Mouse (Mus musculus) MEL (cell line): Measurements from ENCODE around the gene Fam49a. TPM values are rescaled to one million over a fixed set of nuclear protein-coding genes. Genes with fewer than 3 reads are reported as not detected.

Source experiments
- DNase-seq: peaks from one replicate; pipeline ENCODE4 v3.0.0; 2011; ENCODE audit warnings: low read depth, low spot score
- H3K27ac ChIP-seq: 2 replicates; pipeline ENCODE4 v1.5.1; 2012; ENCODE audit warnings: low read depth, mild to moderate bottlenecking, control low read depth, low read length, moderate library complexity; ENCODE audit not compliant: control insufficient read depth
- H3K27me3 ChIP-seq, 2 experiments: fragments of 150-350 bp in 1 of 2; sonication (generic) in 1 of 2; 2 replicates each; pipeline ENCODE4 v1.6.1; 2012; ENCODE audit warnings: low read length in 2 of 2, mild to moderate bottlenecking in 2 of 2, improper control_type of control experiment in 1 of 2, moderate library complexity in 1 of 2; ENCODE audit not compliant: insufficient read depth in 2 of 2, control insufficient read depth in 1 of 2
- H3K36me3 ChIP-seq, 2 experiments: 2 replicates each; pipeline ENCODE4 v1.6.1; 2012 to 2014; ENCODE audit warnings: low read length in 2 of 2, improper control_type of control experiment in 1 of 2, inconsistent platforms in 1 of 2, mild to moderate bottlenecking in 1 of 2; ENCODE audit not compliant: insufficient read depth in 2 of 2, control insufficient read depth in 1 of 2
- H3K4me1 ChIP-seq, 2 experiments: fragments of 150-350 bp in 1 of 2; sonication (generic) in 1 of 2; 2 replicates each; pipeline ENCODE4 v1.6.1; 2012; ENCODE audit warnings: low read length in 2 of 2, improper control_type of control experiment in 1 of 2, mild to moderate bottlenecking in 1 of 2; ENCODE audit not compliant: insufficient read depth in 2 of 2, control insufficient read depth in 1 of 2
- H3K4me3 ChIP-seq, 2 experiments: fragments of 150-350 bp in 1 of 2; sonication (generic) in 1 of 2; 2 replicates each; pipeline ENCODE4 v1.5.1; 2012; ENCODE audit warnings: low read depth in 2 of 2, low read length in 2 of 2, mild to moderate bottlenecking in 2 of 2, moderate library complexity in 2 of 2, control low read depth in 1 of 2, improper control_type of control experiment in 1 of 2; ENCODE audit not compliant: control insufficient read depth in 1 of 2, insufficient read depth in 1 of 2
- H3K79me2 ChIP-seq: 2 replicates; pipeline ENCODE4 v1.6.1; 2012; ENCODE audit warnings: mild to moderate bottlenecking, low read length, moderate library complexity; ENCODE audit not compliant: control insufficient read depth, poor library complexity, insufficient read depth
- H3K9ac ChIP-seq: 2 replicates; pipeline ENCODE4 v1.6.1; 2012; ENCODE audit warnings: low read depth, mild to moderate bottlenecking, control low read depth, low read length, moderate library complexity; ENCODE audit not compliant: control insufficient read depth, poor library complexity, severe bottlenecking
- H3K9me3 ChIP-seq: fragments of 150-350 bp; sonication (generic); replicated peaks from 2 replicates; pipeline ENCODE4 v1.6.1; 2012; ENCODE audit warnings: mild to moderate bottlenecking, low read length, improper control_type of control experiment, moderate library complexity; ENCODE audit not compliant: insufficient read depth
- BHLHE40 ChIP-seq: IDR thresholded peaks from 2 replicates; pipeline ENCODE4 v1.6.1; 2012; ENCODE audit warnings: low read depth, mild to moderate bottlenecking, inconsistent platforms, low read length, improper control_type of control experiment, borderline replicate concordance
- CHD1 ChIP-seq: IDR thresholded peaks from 2 replicates; pipeline ENCODE4 v1.6.1; 2012; ENCODE audit warnings: low read depth, mild to moderate bottlenecking, inconsistent platforms, low read length, improper control_type of control experiment
- E2F4 ChIP-seq: IDR thresholded peaks from 2 replicates; pipeline ENCODE4 v1.6.1; 2011; ENCODE audit warnings: low read depth, low read length, improper control_type of control experiment, borderline replicate concordance
- ELF1 ChIP-seq: IDR thresholded peaks from 2 replicates; pipeline ENCODE4 v1.6.1; 2014; ENCODE audit warnings: low read depth, mild to moderate bottlenecking, inconsistent platforms, low read length, improper control_type of control experiment, moderate library complexity
- GABPA ChIP-seq: IDR thresholded peaks from 2 replicates; pipeline ENCODE4 v1.6.1; 2012; ENCODE audit warnings: low read depth, mild to moderate bottlenecking, inconsistent platforms, low read length, improper control_type of control experiment, moderate library complexity
- MAFK ChIP-seq: IDR thresholded peaks from 2 replicates; pipeline ENCODE4 v1.6.1; 2011; ENCODE audit warnings: low read depth, mild to moderate bottlenecking, low read length, improper control_type of control experiment, borderline replicate concordance
- MAX ChIP-seq: IDR thresholded peaks from 2 replicates; pipeline ENCODE4 v1.6.1; 2011; ENCODE audit warnings: low read length, improper control_type of control experiment
- MAZ ChIP-seq: IDR thresholded peaks from 2 replicates; pipeline ENCODE4 v1.6.1; 2012; ENCODE audit warnings: low read depth, mild to moderate bottlenecking, inconsistent platforms, low read length, improper control_type of control experiment
- MXI1 ChIP-seq: IDR thresholded peaks from 2 replicates; pipeline ENCODE4 v1.6.1; 2011; ENCODE audit warnings: mild to moderate bottlenecking, low read depth, low read length, improper control_type of control experiment
- MYB ChIP-seq: IDR thresholded peaks from 2 replicates; pipeline ENCODE4 v1.6.1; 2011; ENCODE audit warnings: mild to moderate bottlenecking, low read depth, low read length, improper control_type of control experiment
- POLR2A ChIP-seq, 2 experiments: IDR thresholded peaks; 2 replicates each; pipeline ENCODE4 v1.6.1; 2011 to 2012; ENCODE audit warnings: low read length in 2 of 2, mild to moderate bottlenecking in 2 of 2, control low read depth in 1 of 2, improper control_type of control experiment in 1 of 2, low read depth in 1 of 2, moderate library complexity in 1 of 2; ENCODE audit not compliant: control insufficient read depth in 1 of 2, insufficient read depth in 1 of 2, poor library complexity in 1 of 2
- RAD21 ChIP-seq: IDR thresholded peaks from 2 replicates; pipeline ENCODE4 v1.6.1; 2011; ENCODE audit warnings: mild to moderate bottlenecking, low read depth, low read length, improper control_type of control experiment
- RCOR1 ChIP-seq: IDR thresholded peaks from 2 replicates; pipeline ENCODE4 v1.6.1; 2012; ENCODE audit warnings: low read depth, mild to moderate bottlenecking, inconsistent platforms, low read length, improper control_type of control experiment
- SIN3A ChIP-seq: IDR thresholded peaks from 2 replicates; pipeline ENCODE4 v1.6.1; 2012; ENCODE audit warnings: low read length, improper control_type of control experiment, inconsistent platforms
- UBTF ChIP-seq: IDR thresholded peaks from 2 replicates; pipeline ENCODE4 v1.6.1; 2012; ENCODE audit warnings: low read depth, mild to moderate bottlenecking, inconsistent platforms, low read length, improper control_type of control experiment, moderate library complexity, borderline replicate concordance; ENCODE audit not compliant: insufficient read depth
- USF2 ChIP-seq, 2 experiments: IDR thresholded peaks; 2 replicates each; pipeline ENCODE4 v1.6.1; 2011 to 2012; ENCODE audit warnings: improper control_type of control experiment in 2 of 2, low read length in 2 of 2, borderline replicate concordance in 1 of 2, inconsistent platforms in 1 of 2, low read depth in 1 of 2, mild to moderate bottlenecking in 1 of 2; ENCODE audit not compliant: insufficient read depth in 1 of 2
- ZC3H11A ChIP-seq: IDR thresholded peaks from 2 replicates; pipeline ENCODE4 v1.6.1; 2012; ENCODE audit warnings: low read depth, mild to moderate bottlenecking, inconsistent platforms, low read length, improper control_type of control experiment
- ZMIZ1 ChIP-seq: IDR thresholded peaks from 2 replicates; pipeline ENCODE4 v1.6.1; 2012; ENCODE audit warnings: low read depth, mild to moderate bottlenecking, inconsistent platforms, low read length, improper control_type of control experiment, moderate library complexity
- ZNF384 ChIP-seq: IDR thresholded peaks from 2 replicates; pipeline ENCODE4 v1.6.1; 2012; ENCODE audit warnings: low read depth, mild to moderate bottlenecking, inconsistent platforms, low read length, improper control_type of control experiment
- polyA plus RNA-seq, 2 experiments: library from polyadenylated mRNA; stranded (reverse) in 1 of 2; unstranded in 1 of 2; fragments of >175 nt in 1 of 2; fragments of >200 nt in 1 of 2; gene quantifications; 2 replicates each; pipeline versions ENCODE4 v1.2.1 to v1.2.4; 2012; ENCODE audit warnings: low replicate concordance in 2 of 2, low read depth in 1 of 2; ENCODE audit not compliant: insufficient read length in 2 of 2, insufficient read depth in 1 of 2, missing spikeins in 1 of 2
- total RNA-seq: library from RNA; depleted of rRNA; stranded (reverse); fragments of 300-350 nt; gene quantifications from 2 replicates; pipeline ENCODE4 v1.2.3, GENCODE M21; 2012

The Fam49a gene
- total and polyA plus RNA-seq, 3 experiments, result 0.42 to 1.3 TPM; not detected in 1

GRCm38 (mm10) chr12:12356946-12357345 lies 95.0 kb downstream of the Fam49a start:
- H3K9ac ChIP-seq, result no peak overlapping the region
- H3K79me2 ChIP-seq, result no peaks in the 10 kb centered on the region
- DNase-seq, result no peak
- H3K36me3 ChIP-seq, result no peaks in the 10 kb centered on the region
- H3K4me1 ChIP-seq, result no peaks in the 10 kb centered on the region
- no peaks in the 10 kb centered on the region for H3K9me3 ChIP-seq
- no peak overlapping the region for H3K27ac ChIP-seq
- H3K4me3 ChIP-seq, result no peak overlapping the region
- no peaks in the 10 kb centered on the region for H3K27me3 ChIP-seq
- TF ChIP-seq MAZ, result no peak
- no peak for TF ChIP-seq RAD21
- TF ChIP-seq USF2 (IDR thresholded peaks at IDR 0.05; ENCODE audit: borderline replicate concordance in 1 of 2, insufficient read depth in 1 of 2, low read depth in 1 of 2, low read length in 2 of 2), result no peak
- no peak for TF ChIP-seq MYB
- no peak for TF ChIP-seq SIN3A
- no peak for TF ChIP-seq E2F4
- no peak for TF ChIP-seq ZMIZ1
- TF ChIP-seq GABPA, result no peak
- TF ChIP-seq ZNF384, result no peak

DNA sequence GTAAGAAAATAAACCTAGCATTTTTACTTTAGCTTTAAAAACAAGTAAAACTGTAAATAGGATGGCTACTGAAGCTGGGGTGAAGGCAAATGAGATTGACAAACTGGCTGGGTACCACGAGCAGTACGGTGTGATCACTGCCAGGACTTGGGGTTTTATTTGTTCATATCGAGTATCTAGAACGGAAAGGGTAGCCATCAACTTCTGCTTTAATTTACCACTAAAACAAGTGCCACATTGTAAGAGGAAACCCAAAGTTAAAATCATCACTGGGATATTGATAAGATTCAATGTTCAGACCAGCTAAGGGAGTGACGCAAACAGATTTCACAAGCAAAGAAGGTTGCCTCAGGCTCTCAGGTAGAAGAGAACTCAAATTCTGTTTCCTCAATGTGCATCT lies 98.0 kb downstream of the Fam49a start:
- no peaks in the 10 kb centered on the region for H3K27me3 ChIP-seq
- H3K4me1 ChIP-seq, result no peaks in the 10 kb centered on the region
- no peak overlapping the region for H3K4me3 ChIP-seq
- H3K27ac ChIP-seq, result no peak overlapping the region
- no peaks in the 10 kb centered on the region for H3K9me3 ChIP-seq
- no peak for DNase-seq
- H3K79me2 ChIP-seq, result no peaks in the 10 kb centered on the region
- H3K36me3 ChIP-seq, result no peaks in the 10 kb centered on the region
- H3K9ac ChIP-seq, result no peak overlapping the region
- no peak for TF ChIP-seq UBTF
- TF ChIP-seq GABPA, result no peak
- no peak for TF ChIP-seq MAFK
- no peak for TF ChIP-seq CHD1
- TF ChIP-seq MAX, result no peak
- TF ChIP-seq MAZ, result no peak
- no peak for TF ChIP-seq RCOR1
- no peak for TF ChIP-seq POLR2A (IDR thresholded peaks at IDR 0.05; ENCODE audit: control insufficient read depth in 1 of 2, insufficient read depth in 1 of 2, low read depth in 1 of 2, low read length in 2 of 2, poor library complexity in 1 of 2)
- no peak for TF ChIP-seq BHLHE40

- H3K36me3 ChIP-seq, result no peaks in the 10 kb centered on the region
- DNase-seq, result no peak
- TF ChIP-seq MXI1, result no peak
- no peak for TF ChIP-seq ZC3H11A
- TF ChIP-seq USF2 (IDR thresholded peaks at IDR 0.05; ENCODE audit: borderline replicate concordance in 1 of 2, insufficient read depth in 1 of 2, low read depth in 1 of 2, low read length in 2 of 2), result no peak
- TF ChIP-seq SIN3A, result no peak
- no peak for TF ChIP-seq ELF1
- no peak for TF ChIP-seq ZMIZ1
Measured at GRCm38 (mm10) chr12:12362371-12362770, 100.4 kb downstream of the Fam49a start.

More at GRCm38 (mm10) chr12:12362371-12362770, 100.4 kb downstream of the Fam49a start:
- no peaks in the 10 kb centered on the region for H3K79me2 ChIP-seq
- H3K27ac ChIP-seq, result no peak overlapping the region
- no peak overlapping the region for H3K4me3 ChIP-seq
- H3K4me1 ChIP-seq, result no peaks in the 10 kb centered on the region
- H3K9ac ChIP-seq, result no peak overlapping the region
- no peaks in the 10 kb centered on the region for H3K27me3 ChIP-seq
- H3K9me3 ChIP-seq, result no peaks in the 10 kb centered on the region
